Mouse (Mus musculus): ENCODE data around the gene Gm27179.
"Not testable (repeated sequence)": the region's sequence is repeated elsewhere in the genome, so short reads cannot be mapped to it uniquely, and the experiment has no call there.

Gene Gm27179

GRCm38 (mm10) chr14:69512449-69512848 lies at the start of gene Gm27179:
TSS of gene Gm27179 (minus strand) at chr14:69512549.
- DNase-seq (ENCODE audit: low spot score): not testable (repeated sequence)

- not testable (repeated sequence) for DNase-seq (ENCODE audit: low spot score)
Observed at GRCm38 (mm10) chr14:69557550-69557949, 45.2 kb upstream of the Gm27179 start.

- not testable (repeated sequence) for DNase-seq (ENCODE audit: low spot score)
Observed at GRCm38 (mm10) chr14:69556820-69557219, 44.5 kb upstream of the Gm27179 start.

GRCm38 (mm10) chr14:69555110-69555831 lies 42.9 kb upstream of the Gm27179 start, which contains the start of gene Entpd4b:
TSS of gene Entpd4b (plus strand) at chr14:69555424.
- DNase-seq (ENCODE audit: low spot score): not testable (repeated sequence)

- DNase-seq (ENCODE audit: low spot score): not testable (repeated sequence)
Observed at GRCm38 (mm10) chr14:69547310-69547709, 35.0 kb upstream of the Gm27179 start.

- DNase-seq (ENCODE audit: low spot score): not testable (repeated sequence)
Observed at GRCm38 (mm10) chr14:69545052-69545451, 32.7 kb upstream of the Gm27179 start.

GRCm38 (mm10) chr14:69544033-69544432 lies 31.7 kb upstream of the Gm27179 start:
- not testable (repeated sequence) for DNase-seq (ENCODE audit: low spot score)

GRCm38 (mm10) chr14:69542695-69543094 lies 30.3 kb upstream of the Gm27179 start:
- DNase-seq (ENCODE audit: low spot score): not testable (repeated sequence)

- not testable (repeated sequence) for DNase-seq (ENCODE audit: low spot score)
Observed at GRCm38 (mm10) chr14:69540113-69540512, 27.8 kb upstream of the Gm27179 start.

- DNase-seq (ENCODE audit: low spot score): not testable (repeated sequence)
Observed at GRCm38 (mm10) chr14:69536539-69536938, 24.2 kb upstream of the Gm27179 start.

- DNase-seq (ENCODE audit: low spot score): not testable (repeated sequence)
Observed at GRCm38 (mm10) chr14:69526202-69526601, 13.9 kb upstream of the Gm27179 start.

- DNase-seq (ENCODE audit: low spot score): not testable (repeated sequence)
Observed at GRCm38 (mm10) chr14:69523001-69523400, 10.7 kb upstream of the Gm27179 start.

- not testable (repeated sequence) for DNase-seq (ENCODE audit: low spot score)
Observed at GRCm38 (mm10) chr14:69520810-69521209, 8.5 kb upstream of the Gm27179 start.

GRCm38 (mm10) chr14:69507000-69507399 lies 5.3 kb downstream of the Gm27179 start:
- not testable (repeated sequence) for DNase-seq (ENCODE audit: low spot score)

- DNase-seq (ENCODE audit: low spot score): not testable (repeated sequence)
Observed at GRCm38 (mm10) chr14:69503174-69503573, 9.2 kb downstream of the Gm27179 start, which contains the start of gene Gm16867. TSS of gene Gm16867 (minus strand) at chr14:69503362.

GRCm38 (mm10) chr14:69502440-69503150 lies 9.8 kb downstream of the Gm27179 start:
- DNase-seq (ENCODE audit: low spot score): not testable (repeated sequence)

GRCm38 (mm10) chr14:69496259-69496658 lies 16.1 kb downstream of the Gm27179 start:
- DNase-seq (ENCODE audit: low spot score): not testable (repeated sequence)

GRCm38 (mm10) chr14:69494946-69495345 lies 17.4 kb downstream of the Gm27179 start:
- not testable (repeated sequence) for DNase-seq (ENCODE audit: low spot score)

GRCm38 (mm10) chr14:69494522-69494921 lies 17.8 kb downstream of the Gm27179 start:
- DNase-seq (ENCODE audit: low spot score): not testable (repeated sequence)

- DNase-seq (ENCODE audit: low spot score): not testable (repeated sequence)
Observed at GRCm38 (mm10) chr14:69488001-69488400, 24.3 kb downstream of the Gm27179 start.

GRCm38 (mm10) chr14:69485466-69486135 lies 26.7 kb downstream of the Gm27179 start:
- DNase-seq (ENCODE audit: low spot score): not testable (repeated sequence)
